Comparison of ENCODE assay signal across 11 mouse cellular contexts in the genomic region with DNA sequence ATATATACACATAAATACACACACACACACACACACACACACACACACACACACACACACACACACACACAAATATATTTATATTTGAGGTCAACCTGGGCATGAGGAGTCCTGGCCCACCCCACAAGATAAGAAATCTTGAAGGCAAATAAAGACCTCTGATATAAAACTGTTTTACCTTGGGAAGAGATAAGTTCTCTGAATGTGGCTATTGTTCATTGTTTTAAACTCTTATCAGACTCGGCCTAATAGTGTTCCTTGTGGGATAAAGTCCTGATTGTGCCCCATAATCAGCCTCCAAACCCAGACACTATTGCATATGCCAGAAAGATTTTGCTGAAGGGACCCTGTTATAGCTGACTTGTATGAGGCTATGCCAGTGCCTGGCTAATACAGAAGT. TPM values are rescaled to one million over a fixed set of nuclear protein-coding genes. Genes with fewer than 3 reads are reported as not detected.
"Had no signal": no experiment of that assay in that cellular context is flagged by ENCODE, and none has a peak within 500 bp of the region (broad histone marks: within the 10 kb centered on the region; RNA-seq: fewer than 3 reads in every experiment).

No protein-coding gene starts in this region.

RNA-seq across cellular contexts. Expression of a gene that starts 3.2 kb away (rescaled TPM):
- polyA plus RNA-seq: neural tube, embryonic 11.5 days; neural tube, embryonic 12.5 days; neural tube, embryonic 13.5 days; neural tube, embryonic 14.5 days; neural tube, embryonic 15.5 days; small intestine, adult 2 months; spleen, adult 2 months; stomach, postnatal 0 days; urinary bladder, adult 2 months had no signal

RNA-seq across cellular contexts. Expression of a gene that starts 6.5 kb away (rescaled TPM):
- polyA plus RNA-seq: neural tube, embryonic 11.5 days; neural tube, embryonic 12.5 days; neural tube, embryonic 13.5 days; neural tube, embryonic 14.5 days; neural tube, embryonic 15.5 days; spleen, adult 2 months; thymus, adult 2 months; thymus, postnatal 0 days; urinary bladder, adult 2 months had no signal

RNA-seq across cellular contexts. Expression of a gene that starts 45.6 kb away (rescaled TPM):
- polyA plus RNA-seq: neural tube, embryonic 11.5 days; neural tube, embryonic 12.5 days; neural tube, embryonic 13.5 days; neural tube, embryonic 14.5 days; neural tube, embryonic 15.5 days; spleen, adult 2 months had no signal
